Mouse (Mus musculus) neural tube, embryonic 10.5 days (tissue): ENCODE results near the gene Ascc1.

Source experiments
- DNase-seq: peaks from one replicate; pipeline ENCODE4 v3.0.0-alpha.2; 2017; ENCODE audit warnings: low spot score; ENCODE audit errors: extremely low spot score

Ascc1 gene

DNA sequence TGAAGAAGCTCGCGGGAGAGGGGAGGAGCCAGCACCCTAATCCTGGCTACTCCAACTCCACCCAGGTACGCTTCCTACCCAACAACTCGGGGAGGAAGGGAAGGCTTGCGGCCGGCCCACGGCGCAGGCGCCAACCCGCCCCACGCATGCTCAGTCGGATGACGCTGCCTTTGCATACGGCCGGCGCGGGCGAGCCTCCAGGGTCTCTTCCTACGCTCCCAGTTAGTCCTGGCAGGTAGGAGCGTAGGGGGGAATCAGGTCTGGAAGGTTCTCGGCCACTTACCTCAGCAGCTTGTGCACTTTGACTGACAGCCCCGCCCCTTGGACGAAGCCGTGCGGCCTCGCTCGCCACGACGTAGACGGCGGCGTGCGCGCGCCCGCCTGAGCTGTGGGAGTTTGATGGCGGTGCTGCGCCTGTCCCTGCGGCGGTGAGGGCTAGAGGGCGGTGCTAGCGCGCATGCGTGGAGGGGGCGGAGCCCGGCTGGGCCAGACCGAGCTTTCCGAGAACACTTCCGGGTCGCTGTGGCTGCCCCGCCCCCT is at the start of gene Ascc1, which contains the start of gene Anapc16:
Ascc1 (plus strand) TSS at position 133 of the 540 bp plus-strand sequence.
Anapc16 (minus strand) TSS at position 463 of the 540 bp plus-strand sequence.
- DNase-seq = peak; percentile 99

DNA sequence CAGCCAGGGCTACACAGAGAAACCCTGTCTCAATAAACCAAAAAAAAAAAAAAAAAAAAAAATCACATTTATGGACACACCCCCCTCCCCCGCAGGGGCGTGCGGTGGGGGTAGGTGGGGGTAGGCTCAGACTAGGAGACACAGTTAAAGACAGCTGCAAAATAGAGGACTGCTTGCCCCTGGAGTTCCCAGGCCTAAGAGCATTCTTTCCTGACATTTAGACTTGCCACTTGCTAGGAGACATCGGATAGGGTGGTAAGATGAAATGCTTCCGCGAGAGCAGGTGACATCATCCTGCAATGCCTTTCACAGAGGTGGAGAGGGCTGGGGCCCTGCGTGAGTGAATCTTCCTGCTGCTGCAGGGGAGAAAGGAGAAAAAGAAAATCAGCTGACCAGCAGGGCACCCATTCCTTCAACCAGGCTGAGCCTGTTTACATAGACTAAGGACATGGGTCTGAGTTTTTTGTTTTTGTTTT is 49.0 kb upstream of the Ascc1 start:
- DNase-seq = no peak

DNA sequence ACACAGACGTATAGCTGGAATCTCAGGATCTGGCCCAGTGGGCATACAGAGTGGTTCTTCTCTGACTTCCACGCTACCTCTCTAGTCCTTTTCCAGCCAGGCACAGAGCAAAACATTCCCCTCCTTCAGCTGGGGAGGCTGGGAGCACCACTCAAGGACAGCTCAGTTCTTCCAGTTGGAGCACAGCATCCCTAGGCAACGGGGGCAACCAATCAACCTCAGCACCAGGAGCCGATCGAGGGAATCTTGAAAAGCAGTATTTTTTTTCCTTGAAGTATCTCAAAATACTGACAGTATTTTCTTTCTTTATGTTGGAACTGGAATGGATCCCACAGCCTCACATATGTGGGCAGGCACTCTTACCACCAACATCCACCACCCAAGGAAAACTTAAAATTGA is 45.9 kb upstream of the Ascc1 start:
- no peak for DNase-seq

DNA sequence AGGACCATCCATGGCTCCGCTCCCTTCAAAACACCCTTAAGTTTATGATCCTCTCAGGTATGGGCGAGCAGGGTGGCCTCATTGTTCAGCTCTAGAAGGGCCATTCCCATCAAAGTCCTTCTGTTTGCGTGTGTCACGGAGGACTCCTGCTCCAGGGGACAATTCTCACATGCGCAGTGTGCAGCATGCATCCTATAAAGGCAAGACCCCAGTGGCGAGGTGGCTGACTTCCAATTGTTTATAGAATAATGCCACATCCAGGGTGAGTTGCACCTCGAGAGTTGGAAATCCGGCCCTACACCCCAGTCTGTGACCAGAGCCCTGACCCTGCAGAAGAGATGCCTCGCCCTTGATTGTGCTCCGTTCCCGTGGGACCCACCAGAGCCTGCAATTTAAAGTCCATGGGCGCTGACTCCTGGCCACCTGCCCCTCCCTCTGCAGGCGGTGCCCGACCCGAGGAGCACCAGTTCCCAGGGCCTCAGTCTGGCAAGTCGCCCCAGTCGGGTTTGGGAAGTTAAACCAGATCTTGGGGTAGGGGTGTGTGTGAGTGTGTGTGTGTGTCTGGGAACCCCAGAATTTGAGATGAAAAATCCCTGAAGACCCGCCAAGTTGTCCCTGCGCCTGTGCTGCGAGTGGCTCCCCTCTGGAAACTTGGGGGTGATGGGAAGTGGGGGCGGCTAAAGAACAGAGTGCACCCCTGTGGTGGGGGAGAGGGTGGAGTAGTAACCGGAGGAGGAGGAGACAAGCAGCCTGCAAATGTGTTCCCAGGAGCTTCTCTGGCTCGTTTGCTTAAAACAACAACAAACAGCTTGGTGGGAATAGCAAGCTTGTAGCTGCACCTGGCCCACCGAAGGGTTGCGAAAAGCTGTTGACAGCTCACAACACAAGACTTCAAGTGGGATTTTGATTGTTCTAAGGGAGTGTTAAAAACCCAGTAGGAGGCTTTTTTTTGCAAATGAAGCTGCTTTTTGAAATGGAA is 45.1 kb upstream of the Ascc1 start:
- no peak for DNase-seq

DNA sequence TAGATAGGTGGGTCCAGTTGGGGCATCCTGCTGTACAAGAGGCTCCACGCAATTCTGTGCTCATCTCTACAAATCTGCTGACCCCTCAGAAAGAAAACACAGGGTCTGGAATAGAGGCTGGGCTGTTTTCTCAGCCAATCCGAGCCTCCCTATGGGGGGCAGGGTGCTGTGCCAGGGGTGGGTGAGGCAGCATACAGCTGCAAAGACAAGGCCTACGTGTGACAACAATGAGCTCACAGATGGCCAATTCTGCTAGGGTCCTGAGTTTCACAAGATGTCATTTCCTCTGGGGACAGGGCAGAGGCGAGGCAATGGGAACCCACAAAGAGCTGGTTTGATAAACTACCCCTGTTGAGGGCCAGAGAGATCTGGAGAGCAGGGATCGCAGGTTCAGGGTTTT is 44.1 kb upstream of the Ascc1 start:
- DNase-seq = no peak

DNA sequence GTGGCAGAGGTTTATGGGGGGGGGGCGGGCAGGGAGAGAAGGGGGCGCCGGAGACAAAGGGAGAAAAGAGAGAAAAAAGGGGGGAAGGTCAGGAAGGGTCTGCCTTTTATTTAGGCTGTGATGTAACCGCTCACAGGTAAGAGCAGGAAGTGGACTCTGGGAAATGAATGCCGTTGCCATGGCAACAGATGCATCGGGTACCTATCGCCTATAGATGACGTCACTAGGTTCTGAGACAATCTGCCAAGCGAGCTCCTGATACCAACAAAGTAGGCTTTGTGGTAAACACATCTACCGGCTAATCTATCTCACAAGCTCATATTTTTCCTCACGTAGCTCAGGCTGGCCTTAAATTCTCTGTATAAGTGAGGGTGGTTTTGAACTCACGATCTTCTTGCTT is 43.1 kb upstream of the Ascc1 start:
- DNase-seq = no peak

DNA sequence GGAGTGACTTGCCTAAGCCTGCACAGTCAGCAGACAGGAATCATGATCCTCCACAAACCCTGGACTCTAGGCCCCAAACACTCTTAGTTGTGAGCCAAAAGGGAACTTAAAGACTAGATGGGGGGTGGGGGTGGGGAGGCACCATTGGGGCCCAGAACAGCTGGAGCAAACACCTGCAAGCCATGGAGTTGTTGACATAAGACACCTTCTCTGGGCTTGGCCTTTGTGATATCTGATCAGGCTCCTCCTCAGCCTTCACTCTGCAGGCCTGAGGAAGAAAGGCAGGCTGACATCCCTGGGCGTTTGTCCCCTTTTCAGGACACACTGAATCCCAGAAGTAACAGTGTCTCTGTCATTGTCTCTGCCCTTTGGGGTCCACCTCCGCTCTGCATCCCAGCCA is 39.0 kb upstream of the Ascc1 start:
- no peak for DNase-seq

DNA sequence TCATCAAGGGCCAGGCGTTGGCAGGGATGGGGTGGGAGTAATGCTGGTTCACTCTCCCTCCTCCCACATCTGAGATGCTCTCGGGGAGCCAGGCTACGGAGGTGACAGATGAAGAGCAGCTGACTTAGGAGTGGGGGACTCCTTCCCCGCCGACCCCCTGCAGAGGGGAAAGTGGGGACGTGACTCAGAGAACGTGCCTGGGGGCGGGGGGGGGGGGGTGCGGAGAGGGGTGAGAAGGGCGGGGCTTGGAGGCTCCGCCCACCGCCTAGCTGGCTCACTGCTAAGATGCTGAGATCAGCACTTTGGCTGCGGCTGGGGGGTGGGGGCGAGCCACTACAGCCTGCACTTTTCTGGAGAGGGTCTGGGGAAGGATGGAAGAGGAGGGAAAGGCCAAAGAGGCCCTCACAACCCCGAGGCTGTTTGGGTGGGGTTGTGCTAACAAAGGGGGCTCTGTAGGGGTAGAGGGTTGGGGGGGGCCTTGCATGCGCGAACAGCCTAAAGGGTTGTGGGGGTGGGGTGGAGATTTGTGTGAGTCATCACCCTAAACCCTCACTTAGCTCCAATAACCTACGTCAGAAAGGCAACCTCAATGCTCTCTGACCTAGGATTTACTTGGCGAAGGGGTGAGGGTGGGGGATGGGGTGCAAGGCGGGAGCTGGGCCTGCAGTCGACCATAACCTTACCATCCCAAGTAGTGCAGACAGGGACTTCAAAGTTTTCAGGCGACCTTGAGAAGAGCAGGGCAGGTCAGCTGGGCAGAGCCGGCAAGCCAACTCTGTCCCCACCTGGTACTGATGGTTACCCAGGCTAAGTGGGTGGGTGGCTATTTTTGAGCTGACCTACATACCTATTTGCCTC is 37.9 kb upstream of the Ascc1 start:
- DNase-seq = peak; percentile 80

DNA sequence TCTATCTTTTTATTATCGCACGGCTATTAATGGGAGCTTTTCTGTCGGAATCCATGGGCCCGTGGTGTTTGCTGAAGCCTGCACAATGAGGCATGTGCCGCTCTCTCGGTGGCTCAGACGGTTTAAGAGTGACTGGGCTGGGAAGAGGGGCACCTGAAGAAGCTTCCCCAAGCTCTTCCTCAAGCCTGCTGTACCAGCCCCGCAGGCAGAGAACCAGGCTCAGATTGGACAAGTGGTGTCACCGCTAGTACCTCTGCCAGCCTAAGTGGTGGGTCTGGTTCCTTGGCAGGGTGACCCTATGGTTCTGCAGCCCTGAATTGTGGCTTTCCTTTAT is 37.3 kb upstream of the Ascc1 start:
- DNase-seq = no peak

DNA sequence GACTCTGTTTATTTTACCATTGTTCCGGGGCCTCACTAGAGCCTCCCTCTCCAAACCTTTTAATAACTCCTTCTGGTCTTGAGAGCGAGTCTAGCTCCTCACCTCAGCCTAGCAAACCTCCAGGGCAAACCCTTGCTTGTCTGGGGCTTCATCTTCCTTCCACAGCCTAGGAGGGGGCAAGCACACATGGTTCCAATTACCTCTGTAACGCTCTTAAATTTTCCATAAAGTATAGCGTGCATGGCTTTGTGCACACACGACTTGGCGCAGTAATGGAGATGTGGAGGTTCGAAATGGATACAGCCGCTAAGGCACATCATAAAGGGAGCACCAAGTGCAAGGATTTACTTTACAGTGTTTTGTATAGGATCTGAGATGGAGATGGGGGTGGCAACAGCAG is 36.8 kb upstream of the Ascc1 start:
- DNase-seq = peak; percentile 56

DNA sequence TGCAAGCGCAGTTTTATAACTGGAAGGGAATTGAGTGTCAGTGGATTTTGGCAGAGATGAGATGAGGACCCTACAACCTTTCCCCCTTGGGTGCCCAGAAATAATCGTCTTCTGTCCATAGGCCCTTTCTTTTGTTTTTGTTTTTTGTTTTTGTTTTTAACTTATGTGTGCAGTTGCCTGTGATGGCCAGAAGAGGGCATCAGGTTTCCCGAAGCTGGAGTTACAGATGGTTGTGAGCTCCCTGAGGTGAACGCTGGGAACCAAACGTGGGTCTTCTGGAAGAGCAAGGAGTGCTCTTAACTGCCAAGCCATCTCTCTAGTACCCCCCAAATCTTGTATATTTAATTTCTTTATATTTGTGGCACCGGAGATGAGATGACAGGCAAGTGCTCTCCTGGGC is 35.9 kb upstream of the Ascc1 start:
- DNase-seq = no peak

DNA sequence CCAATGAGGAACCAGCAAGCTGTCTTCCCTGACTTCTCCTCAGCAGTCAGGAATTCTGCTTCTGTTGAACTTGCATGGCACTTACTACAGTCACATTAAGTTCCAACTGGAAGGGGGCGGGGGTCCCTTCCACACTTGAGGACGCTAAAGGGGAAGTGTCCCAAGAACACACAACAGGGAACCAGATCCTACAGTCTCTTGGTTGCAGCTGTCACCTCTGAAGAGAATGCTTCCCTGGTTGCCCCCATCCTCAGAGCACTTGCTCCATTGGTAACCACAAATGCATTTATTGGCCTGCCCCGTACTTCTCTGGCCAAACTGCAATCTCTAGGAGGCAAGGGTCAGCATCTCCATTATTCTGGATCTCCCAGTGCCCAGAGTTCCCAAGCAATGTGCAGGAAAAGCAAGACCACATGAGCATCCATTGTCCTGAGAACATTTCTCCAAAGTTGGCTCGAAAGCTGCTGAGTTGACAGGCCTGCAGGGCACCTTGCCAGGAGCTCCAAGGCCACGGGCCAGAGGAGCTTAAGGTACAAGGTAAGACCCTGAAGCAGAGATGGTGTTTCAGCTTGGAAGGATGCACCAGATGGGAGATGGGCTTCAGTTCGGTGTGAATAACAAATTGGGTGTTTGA is 35.2 kb upstream of the Ascc1 start:
- no peak for DNase-seq

DNA sequence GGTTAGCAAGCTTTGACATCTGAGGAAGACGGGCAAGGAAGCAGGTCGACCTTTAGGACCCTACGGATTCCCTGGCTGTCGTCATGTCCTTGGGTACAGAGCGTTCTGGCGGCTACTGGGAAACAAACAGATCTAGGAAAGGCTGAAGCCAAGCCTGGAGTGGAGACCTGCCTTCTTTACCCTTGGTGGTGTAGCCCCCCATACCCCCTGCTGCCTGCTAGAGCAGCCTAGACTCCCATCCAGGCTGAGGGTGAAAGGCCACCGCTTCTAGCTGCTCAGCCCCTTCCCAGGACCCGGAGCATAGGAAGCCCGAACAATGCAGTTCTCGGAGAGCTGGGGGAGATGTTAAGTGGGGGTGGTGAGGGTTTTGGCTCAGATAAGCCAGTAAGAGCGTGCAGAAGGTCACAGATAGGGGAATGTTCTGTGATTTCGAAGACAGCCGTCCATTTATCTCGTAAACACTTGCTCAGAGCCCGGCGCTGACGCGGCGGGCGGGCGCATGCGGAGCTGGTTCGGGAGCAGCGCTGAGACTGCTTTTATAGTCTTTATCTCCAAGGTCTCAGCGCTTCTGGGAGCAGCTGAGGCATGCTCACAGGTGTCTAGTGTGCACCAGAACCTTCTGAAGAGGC is 32.7 kb upstream of the Ascc1 start:
- DNase-seq = peak; percentile 83

DNA sequence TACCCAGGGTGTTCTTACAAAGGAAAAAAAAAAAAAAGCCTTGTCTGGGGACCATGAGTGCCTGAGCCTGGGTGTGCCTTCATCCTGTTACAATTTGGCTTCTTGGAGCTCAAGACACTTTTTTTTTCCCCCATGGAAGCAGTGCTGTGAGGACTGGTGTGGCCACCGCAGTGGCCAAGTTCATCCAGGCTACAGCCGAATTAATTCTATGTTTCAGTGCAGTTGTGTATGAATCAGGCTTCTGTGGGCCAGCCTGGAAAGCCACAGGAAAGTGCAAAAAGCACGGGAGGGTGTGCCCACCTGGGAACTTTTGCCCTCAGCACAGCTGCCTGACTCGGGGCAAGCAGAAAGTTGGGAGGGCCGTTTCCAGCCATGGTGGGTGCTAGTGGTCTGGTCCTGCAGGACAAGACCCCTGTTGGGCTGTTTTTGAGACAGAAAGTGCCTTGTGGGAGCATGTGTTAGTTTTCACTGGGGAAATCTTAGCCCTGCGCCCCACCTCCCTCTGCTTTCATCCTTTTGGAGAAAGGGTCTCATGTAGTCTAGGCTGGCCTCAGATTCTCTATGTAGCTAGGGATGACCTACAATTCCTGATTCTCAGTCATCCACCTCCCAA is 32.0 kb upstream of the Ascc1 start:
- DNase-seq = no peak

DNA sequence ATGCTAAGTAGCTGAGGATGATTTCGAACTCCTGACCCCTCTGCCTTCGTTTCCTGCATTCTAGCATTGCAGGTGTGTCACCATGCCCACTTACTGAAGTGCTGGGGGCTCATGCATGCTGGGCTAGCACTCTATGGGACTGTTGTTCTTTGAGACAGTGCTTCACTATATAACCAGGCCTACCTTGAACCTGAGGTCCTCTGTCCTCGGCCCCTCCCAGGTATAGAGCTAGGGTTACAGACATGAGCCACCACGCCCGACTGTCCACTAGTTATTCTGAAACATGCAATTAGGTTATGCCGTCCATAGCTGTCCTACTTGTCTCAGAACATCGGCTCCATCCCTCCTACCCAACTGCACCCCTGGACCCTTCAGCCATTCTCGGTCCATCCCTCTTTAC is 30.8 kb upstream of the Ascc1 start:
- no peak for DNase-seq

DNA sequence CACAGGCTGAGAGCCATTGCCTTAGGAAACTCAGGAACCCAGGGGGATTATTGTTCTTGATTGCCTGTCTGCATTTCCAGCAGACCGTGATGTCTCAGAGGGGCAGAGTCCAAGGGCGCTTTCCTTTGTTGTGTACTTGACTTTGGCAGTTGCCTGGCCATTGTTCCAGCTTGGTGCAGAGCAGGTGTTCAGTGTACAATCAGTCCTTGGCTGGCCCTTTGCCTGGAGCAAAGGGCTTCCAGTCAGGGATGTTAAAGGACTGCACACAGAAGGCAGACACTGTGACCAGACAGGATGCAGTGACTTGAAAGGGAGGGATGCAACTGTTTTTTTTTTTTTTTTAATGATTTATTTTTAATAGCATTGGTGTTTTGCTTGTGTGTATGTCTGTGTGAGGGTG is 30.1 kb upstream of the Ascc1 start:
- no peak for DNase-seq

DNA sequence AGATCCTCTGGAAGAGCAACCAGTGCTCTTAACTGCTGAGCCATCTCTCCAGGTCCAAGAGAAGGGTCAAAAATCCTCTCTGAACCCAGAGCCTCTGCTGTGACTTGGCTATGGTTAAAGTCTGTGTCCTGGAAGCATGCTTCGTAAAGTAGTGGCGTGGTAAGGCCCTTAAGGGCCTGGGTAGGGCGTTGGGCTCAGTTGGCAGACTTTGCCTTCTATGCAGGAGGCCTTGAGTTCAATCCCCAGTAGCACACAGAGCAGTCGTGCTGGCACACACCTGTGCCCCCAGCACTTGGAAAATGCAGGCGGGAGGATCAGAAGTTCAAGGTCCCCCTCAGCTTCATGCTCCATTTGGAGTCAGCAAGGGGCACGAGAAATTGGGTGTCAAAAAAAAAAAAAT is 29.6 kb upstream of the Ascc1 start:
- DNase-seq = no peak

DNA sequence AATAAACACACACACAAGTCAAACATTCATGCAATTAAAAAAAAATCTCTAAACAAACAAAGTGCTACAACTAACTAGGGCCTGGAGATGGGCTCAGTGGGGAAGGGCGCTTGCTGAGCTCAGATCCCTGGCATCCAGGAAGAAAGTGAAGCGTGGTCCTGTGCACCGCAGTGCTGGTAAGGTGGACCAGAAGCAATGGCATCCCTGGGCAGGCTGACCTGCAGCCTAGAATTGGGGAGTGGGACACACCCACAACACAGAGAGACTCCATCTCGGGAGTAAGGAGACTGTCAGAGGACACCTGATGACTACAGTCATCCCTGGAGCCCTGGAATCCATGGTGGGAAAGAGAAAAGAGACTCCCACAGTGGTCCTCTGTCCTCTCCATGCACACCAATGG is 29.2 kb upstream of the Ascc1 start:
- no peak for DNase-seq

DNA sequence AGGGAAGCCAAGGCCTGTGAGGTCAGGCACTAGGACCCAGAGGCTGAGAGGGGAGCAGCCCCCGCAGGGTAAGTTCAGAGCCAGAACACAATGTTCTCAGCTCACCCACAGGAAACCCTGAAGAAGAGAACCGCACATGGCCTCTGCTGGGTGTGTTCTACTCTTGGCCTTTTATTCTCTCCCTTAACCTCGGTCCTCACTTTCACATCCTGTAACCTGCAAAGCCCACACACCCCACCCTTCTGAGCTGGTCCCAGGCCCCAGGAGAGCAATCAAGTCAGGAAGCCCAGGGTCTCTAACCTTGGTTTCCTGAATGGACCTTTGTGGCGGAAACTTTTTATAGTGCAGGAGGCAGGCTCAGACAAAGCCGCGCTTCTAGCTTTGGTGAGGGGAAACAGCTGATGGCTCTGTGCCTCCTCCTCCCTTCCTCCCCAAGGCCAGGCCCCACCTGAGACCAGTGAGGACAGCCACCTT is 28.4 kb upstream of the Ascc1 start:
- peak; percentile 43 for DNase-seq

DNA sequence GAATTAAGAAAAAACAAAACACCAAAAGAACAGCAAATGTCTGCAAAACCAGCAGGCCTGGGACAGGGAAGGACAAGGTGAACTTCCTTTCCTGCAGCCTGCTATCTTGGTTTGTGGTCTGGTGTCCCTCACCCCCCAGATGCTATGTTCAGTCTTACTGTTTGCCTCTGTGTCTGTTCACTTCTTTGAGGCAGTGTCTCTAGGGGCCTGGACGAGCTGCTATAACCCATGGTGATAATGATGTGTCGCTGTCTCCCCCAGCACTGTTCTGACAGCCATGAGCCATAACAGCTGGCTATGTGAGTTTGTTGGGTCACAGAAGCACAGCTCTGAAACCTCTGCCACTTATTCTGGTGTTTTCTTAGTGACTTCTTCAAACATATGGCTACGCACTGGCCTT is 27.8 kb upstream of the Ascc1 start:
- no peak for DNase-seq
